9 mouse cellular contexts compared by ENCODE assay signal in the genomic region with DNA sequence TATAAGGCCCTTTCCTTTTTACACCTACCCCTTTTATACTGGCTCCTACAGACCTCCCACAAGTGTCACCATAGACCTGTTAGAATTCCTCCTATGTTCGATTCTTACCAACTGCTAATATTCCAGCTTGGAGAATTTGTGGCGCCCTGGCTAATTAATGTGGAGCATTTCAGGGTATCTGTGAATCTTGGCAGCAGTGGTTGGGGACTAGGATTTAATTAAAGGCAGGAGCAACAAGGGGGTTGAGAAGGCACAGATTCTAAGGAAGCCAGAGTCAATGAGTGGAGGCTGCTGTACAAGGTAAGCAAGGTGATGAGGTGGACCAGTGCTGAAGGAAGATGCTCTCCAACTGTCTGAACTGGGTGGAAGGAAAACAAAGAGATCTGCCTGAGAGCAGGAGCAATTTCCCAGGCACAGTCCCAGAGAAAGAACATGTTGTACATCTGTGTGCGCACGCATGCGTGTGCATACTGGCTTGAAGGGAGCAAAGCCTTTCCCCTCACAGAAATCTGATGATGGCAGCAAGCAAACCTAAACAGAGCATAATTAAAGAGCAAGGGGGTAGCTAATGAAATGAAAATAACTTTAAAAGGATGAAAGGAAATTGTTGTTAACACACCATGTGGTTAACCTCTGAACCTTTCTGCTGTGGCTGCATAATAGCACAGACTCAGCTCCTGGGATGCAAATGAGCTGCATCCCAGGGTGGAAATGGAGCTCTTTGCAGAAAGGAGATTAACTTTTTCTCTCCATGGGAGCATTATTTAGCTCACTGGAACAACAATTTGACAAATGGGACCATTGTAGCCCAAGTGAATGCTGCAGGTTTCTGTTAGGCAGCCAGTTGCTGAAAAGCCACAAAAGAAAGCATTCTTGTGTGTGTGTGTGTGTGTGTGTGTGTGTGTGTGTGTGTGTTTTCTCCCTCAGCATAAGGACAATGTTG.
DNase-seq lines count a peak whose midpoint lies in the region; ATAC-seq lines count a peak whose summit lies in the region.
"Had no signal": no experiment of that assay in that cellular context is flagged by ENCODE, and none has a peak within 500 bp of the region (broad histone marks: within the 10 kb centered on the region; RNA-seq: fewer than 3 reads in every experiment).

No protein-coding gene starts in this region.

- H3K4me3 ChIP-seq in forebrain, embryonic 15.5 days, result no peak overlapping the region

- H3K9me3 ChIP-seq in forebrain, embryonic 15.5 days, result no peaks in the 10 kb centered on the region

- intact Hi-C loops in left cerebral cortex, postnatal 4 days (cut with DNase I), result no loop called here
- intact Hi-C loops in left cerebral cortex, postnatal 14 days (cut with DNase I), result no loop called here

- peak; percentile 22 for DNase-seq in left cerebral cortex, postnatal 4 days
- no peak for DNase-seq in left cerebral cortex, postnatal 14 days (ENCODE audit: low spot score in 2 of 2)
- peak; percentile 43 for DNase-seq in mesoderm, embryonic 11.5 days (ENCODE audit: low read depth, low spot score)
- DNase-seq in retina, postnatal 1 day, result peak; percentile 47
- no peak for DNase-seq in thymus, postnatal 0 days (ENCODE audit: low spot score)
- no peak for DNase-seq in gastrocnemius, adult 8-10 months (ENCODE audit: low spot score in 2 of 2)
- DNase-seq in heart, adult 9 months (ENCODE audit: low spot score in 2 of 2), result no peak
- DNase-seq: thymus, adult 2 months had no signal

- peaks cover 15% of the 10 kb centered on the region for H3K4me1 ChIP-seq in forebrain, embryonic 15.5 days

- no peak overlapping the region for H3K4me2 ChIP-seq in forebrain, embryonic 15.5 days (replicated peaks)

- no peak overlapping the region for H3K9ac ChIP-seq in forebrain, embryonic 15.5 days (replicated peaks)

- peak; percentile 96 for ATAC-seq in forebrain, embryonic 15.5 days (replicated peaks)

- peak overlapping the region; percentile 68 for H3K27ac ChIP-seq in forebrain, embryonic 15.5 days (replicated peaks)

- no peaks in the 10 kb centered on the region for H3K36me3 ChIP-seq in forebrain, embryonic 15.5 days

- 3% methylated on average over 5 of the region's 5 CpGs for WGBS in forebrain, embryonic 15.5 days

- peaks cover 15% of the 10 kb centered on the region for H3K27me3 ChIP-seq in forebrain, embryonic 15.5 days

Comparison
In these comparisons a context has a peak if more than half of its experiments do, and no peak if none do; other contexts are left out.
1. DNase-seq: peak in left cerebral cortex, postnatal 4 days (single experiment), mesoderm, embryonic 11.5 days (single experiment) and retina, postnatal 1 day (single experiment); none in left cerebral cortex, postnatal 14 days (0 of 2), thymus, postnatal 0 days (single experiment), gastrocnemius, adult 8-10 months (0 of 2) and heart, adult 9 months (0 of 2).